Mouse (Mus musculus) right cerebral cortex, postnatal 36 days (tissue): ENCODE measurements around the gene Hist1h3f.
"Not testable (repeated sequence)": the region's sequence is repeated elsewhere in the genome, so short reads cannot be mapped to it uniquely, and the experiment has no call there.

Experiments used
- DNase-seq, 2 experiments: peaks; one replicate each; pipeline ENCODE4 v3.0.0; 2022; ENCODE audit warnings: low spot score in 2 of 2, mixed read lengths in 1 of 2

Hist1h3f gene

DNA sequence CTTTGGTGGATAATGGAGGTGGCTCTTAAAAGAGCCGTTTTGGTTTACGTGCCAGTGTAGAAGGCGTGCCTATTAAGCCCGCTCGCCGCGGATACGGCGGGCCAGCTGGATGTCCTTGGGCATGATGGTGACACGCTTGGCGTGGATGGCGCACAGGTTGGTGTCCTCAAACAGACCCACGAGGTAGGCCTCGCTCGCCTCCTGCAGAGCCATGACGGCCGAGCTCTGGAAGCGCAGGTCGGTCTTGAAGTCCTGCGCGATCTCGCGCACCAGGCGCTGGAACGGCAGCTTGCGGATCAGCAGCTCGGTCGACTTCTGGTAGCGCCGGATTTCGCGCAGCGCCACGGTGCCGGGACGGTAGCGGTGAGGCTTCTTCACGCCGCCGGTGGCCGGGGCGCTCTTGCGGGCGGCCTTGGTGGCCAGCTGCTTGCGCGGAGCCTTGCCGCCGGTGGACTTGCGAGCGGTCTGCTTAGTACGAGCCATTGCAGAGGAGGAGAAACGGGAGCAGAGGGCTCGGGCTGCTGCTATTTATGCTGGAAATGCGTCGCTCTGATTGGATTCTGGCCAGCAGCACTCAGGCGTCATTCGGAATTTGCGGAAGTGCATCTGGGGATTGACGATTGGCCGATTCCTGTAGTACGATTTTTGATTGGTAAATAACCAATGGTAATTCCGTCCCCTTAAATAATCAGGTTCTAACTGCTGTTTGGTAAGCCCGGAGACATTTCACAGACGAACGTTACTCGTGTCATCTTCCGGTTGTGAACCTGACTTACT, 18.2 kb downstream of the Hist1h3f start, which contains the start of gene Hist1h3e:
Gene Hist1h3e (minus strand): TSS at position 487 of the 777 bp plus-strand sequence.
- peak; percentile 92 to 95 for DNase-seq

DNA sequence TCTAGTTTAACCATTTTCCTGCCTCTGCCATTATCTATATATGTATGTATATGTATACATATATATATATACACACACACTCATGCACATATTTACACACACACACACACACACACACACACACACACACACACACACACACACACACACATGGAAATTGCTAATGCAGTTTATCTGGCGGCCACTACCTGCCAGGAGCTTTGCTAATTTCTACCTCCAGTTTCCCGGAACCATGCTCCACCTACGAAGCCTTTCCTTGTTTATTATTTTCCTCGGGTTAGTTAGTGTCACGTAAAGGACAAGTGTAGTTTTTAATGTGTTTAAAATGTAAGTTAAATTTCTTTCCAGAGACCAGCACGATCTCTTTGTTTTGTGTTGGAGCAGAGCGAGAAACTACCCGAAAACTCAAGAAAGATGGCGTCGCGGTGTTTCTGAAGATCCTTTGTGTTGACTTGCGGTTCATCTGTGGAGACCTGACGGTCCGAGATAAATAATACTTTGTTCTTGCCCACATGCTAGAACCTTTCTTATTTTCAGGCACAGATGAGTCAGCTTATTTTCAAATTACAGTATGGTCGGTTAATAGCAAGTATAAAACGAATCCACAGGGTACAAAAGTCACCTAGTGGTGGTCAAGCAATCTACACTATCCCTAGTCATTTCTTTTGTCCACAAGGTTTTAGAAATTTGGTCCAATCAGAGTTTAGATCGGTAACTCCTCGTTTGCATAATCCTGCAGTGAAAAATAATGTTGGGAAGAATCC, 19.0 kb downstream of the Hist1h3f start:
- DNase-seq = no peak

DNA sequence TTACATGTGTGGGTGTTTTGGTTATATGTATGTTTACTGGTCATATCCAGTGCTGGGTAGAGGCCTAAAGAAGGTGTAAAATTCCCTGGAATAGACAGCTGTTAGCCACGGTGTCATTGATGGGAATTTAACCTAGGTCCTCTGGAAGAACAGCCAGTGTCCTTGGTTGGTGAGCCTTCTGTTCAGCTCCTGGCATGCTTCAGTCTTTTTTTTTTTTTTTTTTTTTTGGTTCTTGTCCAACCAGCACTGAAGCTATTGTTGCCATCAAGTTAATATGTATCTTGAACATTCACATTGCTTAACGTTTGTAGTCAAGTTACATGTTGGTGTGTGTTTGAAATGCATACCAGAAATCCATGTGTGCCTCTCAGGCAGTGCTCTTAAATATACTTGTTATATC, 20.6 kb downstream of the Hist1h3f start:
- DNase-seq = no peak

DNA sequence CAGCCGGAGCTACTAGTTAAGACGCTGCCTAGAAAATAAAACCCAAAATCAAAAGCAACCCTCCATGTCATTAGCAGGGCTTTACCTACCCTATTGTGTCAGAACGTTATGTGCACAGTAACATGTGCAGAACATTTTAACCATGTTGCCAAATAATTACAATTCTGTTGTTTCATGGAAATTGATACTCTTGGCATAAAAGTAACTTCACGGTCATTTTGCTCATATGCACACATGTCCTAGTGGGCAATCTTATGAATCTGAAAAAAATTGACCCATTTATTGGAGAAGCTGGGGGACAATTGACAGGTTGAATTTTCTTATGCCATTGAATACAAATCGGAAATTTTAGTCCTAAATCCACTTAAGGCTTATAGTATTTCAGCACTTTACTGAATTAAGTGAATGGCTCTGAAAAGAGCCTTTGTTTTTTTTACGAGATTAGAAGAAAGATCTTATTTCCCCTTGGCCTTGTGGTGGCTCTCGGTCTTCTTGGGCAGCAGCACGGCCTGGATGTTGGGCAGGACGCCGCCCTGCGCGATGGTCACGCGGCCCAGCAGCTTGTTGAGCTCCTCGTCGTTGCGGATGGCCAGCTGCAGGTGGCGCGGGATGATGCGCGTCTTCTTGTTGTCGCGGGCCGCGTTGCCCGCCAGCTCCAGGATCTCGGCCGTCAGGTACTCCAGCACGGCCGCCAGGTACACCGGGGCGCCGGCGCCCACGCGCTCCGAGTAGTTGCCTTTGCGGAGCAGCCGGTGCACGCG, 26.6 kb downstream of the Hist1h3f start:
- not testable (repeated sequence) for DNase-seq

DNA sequence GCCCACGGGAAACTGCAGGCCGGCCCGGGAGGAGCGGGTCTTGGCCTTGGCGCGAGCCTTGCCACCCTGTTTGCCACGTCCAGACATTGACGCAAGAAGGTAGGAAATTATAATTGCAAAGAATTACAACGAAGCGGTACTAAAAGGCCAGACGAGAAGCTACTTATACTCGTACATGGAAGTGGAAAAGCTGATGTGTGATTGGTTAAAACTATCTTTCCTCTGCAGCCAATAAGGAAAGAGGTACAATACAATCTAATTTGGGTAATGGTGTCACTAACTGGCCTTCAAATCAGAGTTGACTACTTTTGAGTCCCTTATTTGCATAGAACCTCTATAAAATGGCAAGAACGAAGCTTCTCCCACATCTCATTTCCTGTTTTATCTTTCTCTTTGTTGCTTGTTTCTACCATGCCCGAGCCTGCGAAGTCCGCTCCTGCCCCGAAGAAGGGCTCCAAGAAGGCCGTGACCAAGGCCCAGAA, 27.2 kb downstream of the Hist1h3f start, which contains the start of the genes Hist1h2ae and Hist1h2bg:
Gene Hist1h2ae (minus strand): TSS at position 199 of the 482 bp plus-strand sequence.
Gene Hist1h2bg (plus strand): TSS at position 375 of the 482 bp plus-strand sequence.
- peak; percentile 68 to 70 for DNase-seq

GRCm38 (mm10) chr13:23571504-23572217, 27.8 kb downstream of the Hist1h3f start:
- not testable (repeated sequence) for DNase-seq

DNA sequence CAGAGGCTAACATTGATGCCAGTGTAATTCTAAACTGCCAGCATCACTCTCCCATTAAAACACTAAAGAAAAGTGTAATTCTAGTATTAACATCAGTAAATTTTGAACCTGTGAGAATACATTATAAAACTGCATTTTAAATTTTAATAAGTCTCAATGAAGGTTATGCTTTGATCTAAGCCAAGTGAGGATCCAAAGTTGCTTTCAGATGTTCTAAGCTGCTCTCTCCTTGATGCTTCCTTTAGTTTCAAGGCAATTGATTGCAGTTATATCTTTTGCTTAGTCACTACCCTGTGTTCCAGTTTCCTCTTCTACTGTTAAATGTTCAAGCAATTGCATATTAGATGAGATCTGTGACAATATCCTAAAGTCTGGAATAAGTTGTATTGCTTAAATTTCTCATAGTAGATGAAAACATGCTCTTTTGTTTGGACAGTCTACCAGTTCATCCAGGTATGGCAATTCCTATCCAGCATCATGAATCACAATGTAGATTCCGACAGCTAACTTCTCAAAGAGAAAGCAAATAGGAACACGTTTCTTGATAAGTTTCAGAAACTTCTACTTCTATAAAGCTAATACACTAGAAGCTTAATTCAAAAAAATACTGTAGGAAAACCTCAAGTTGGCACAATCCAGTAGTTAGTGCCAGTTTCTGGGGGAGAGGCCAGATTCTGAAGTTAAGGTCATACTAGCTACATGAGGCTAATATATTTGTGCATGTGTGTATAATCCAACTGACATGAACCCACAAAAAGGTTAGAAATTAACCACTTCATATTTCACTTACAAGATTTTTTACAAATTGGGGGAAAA, 28.6 kb downstream of the Hist1h3f start:
- DNase-seq = no peak

- not testable (repeated sequence) for DNase-seq
Measured at GRCm38 (mm10) chr13:23573034-23573897, 29.4 kb downstream of the Hist1h3f start.

GRCm38 (mm10) chr13:23573898-23574524, 30.2 kb downstream of the Hist1h3f start, which contains the start of the genes Hist1h2bf and Hist1h2ad:
Hist1h2bf (minus strand) TSS chr13:23574196.
Hist1h2ad (plus strand) TSS chr13:23574381.
- DNase-seq = peak; percentile 95 to 97

DNA sequence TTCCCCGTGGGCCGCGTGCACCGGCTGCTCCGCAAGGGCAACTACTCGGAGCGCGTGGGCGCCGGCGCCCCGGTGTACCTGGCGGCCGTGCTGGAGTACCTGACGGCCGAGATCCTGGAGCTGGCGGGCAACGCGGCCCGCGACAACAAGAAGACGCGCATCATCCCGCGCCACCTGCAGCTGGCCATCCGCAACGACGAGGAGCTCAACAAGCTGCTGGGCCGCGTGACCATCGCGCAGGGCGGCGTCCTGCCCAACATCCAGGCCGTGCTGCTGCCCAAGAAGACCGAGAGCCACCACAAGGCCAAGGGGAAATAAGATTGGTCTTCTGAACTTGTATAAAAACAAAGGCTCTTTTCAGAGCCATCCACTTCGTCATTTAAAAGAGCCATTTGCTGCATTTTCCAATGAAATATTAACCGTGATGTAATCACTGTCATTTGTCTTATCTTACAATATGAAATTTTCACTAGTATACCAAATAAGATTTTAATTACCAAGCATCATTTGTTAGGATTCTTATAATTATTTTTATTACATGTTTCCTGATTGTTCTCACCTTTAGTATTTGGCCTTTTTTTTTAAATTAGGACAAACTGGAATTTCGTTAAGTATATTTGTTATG, 30.8 kb downstream of the Hist1h3f start:
- not testable (repeated sequence) for DNase-seq

- peak in 1 of 2 experiments; percentile 62 for DNase-seq
Measured at GRCm38 (mm10) chr13:23575271-23575851, 31.5 kb downstream of the Hist1h3f start, which contains the start of gene Hist1h3d. Hist1h3d (plus strand) TSS chr13:23575763.

- DNase-seq = not testable (repeated sequence)
Measured at GRCm38 (mm10) chr13:23575864-23576313, 32.0 kb downstream of the Hist1h3f start.

GRCm38 (mm10) chr13:23576351-23576881, 32.6 kb downstream of the Hist1h3f start:
- no peak for DNase-seq

GRCm38 (mm10) chr13:23576906-23577639, 33.2 kb downstream of the Hist1h3f start:
- no peak for DNase-seq

DNA sequence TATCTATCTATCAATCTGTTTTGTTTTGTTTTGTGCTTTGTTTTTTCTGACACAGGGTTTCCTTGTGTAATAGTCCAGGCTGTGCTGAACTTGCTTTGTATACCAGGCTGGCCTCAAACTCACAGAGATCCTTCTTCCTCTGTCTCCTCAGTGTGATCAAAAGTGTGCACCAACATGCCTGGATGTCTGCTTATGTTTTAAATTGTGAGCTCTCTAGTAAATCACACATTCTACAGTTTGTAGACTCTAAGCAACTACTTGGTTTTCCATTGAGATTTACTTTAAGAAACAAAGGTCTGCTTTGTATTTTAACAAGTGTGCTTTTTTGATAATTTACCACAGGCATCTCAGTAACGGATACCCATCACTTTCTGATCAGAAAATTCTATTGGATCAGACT, 34.0 kb downstream of the Hist1h3f start:
- no peak for DNase-seq
